Mouse (Mus musculus) spleen, adult 18-20 months (tissue): Measurements from ENCODE around the gene Cd80.
A peak's percentile ranks its signal among the peaks of the same experiment; 100 is the strongest.

Experiments
- DNase-seq, 2 experiments: peaks; one replicate each; pipeline ENCODE4 v3.0.0; 2022; ENCODE audit warnings: mixed read lengths in 2 of 2

Cd80 gene

DNA sequence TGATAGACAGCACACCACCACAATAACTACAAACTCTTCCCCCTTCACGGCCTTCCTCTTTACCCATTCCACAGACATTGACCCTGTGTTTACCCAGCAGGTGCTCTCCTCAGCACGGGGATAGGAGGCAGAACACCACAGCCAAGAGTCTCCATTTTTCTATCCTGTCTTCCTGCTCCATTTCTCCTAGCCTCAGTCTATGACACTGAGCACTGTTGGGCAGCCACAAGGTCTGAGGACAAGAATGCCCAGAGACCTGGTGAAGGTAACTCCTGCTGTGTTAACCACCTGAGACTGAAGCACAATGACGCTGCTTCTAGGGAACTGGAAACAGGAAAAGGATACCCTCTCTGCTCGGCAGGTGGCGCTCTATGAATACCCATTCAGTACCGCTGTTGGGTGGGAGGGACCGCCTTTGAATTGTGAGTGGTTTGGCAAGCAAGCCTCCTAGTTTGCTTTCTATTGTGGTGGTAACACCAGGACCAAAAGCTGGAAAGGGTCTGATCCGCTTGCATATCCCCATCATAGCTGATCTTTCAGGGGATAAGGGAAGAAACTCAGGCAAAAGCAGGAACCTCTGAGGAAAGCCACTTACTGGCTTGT lies 81.3 kb downstream of the Cd80 start:
- peak; percentile 46 to 70 for DNase-seq

DNA sequence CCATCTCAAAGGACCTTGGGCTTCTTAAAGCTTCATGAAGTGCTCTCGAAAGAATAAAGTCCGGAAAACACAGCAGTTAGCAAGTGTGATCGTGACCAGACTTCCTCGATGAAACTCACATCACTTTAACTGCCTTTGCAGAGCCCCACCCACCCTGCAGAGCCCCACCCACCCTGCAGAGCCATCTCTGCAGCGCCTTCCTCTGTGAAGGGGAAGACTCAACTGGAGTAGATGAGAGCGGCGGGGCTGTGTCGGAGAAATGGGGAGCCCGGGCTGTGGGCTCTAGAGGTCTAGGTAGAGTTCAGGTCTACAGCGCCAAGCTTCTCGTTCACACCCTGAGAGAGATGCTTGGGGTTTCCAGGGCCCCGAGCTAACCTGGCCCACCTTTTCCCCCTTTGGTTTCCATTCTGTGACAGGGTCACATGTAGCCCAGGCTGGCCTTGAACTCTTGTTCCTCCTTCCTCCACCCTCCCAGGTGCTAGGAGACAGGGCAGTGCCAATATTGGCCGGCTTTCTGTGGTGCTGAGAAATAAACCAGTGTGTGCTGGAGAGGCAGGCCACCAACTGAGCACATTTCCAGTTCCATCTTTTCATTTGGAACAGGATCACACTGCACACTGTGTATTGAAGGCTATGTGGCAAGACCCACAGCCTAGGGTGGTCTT lies 83.5 kb downstream of the Cd80 start:
- DNase-seq = no peak
